Mouse (Mus musculus): ENCODE data around the gene Lrch1. TPM values are rescaled to one million over a fixed set of nuclear protein-coding genes. Genes with fewer than 3 reads are reported as not detected.

Gene Lrch1
- total RNA-seq, 2 experiments from 2014 or later = 17.8 to 18.9 TPM

- no peak for DNase-seq (ENCODE audit: extremely low spot score in 1 of 2, low spot score in 1 of 2)
Measured at GRCm38 (mm10) chr14:74924521-74924920, 23.2 kb downstream of the Lrch1 start.

- DNase-seq (ENCODE audit: extremely low spot score in 1 of 2, low spot score in 1 of 2) = no peak
Measured at GRCm38 (mm10) chr14:74924031-74924430, 23.6 kb downstream of the Lrch1 start.

- DNase-seq (ENCODE audit: extremely low spot score in 1 of 2, low spot score in 1 of 2) = no peak
Measured at GRCm38 (mm10) chr14:74922039-74922736, 25.5 kb downstream of the Lrch1 start.

GRCm38 (mm10) chr14:74921471-74921870 lies 26.2 kb downstream of the Lrch1 start:
- DNase-seq (ENCODE audit: extremely low spot score in 1 of 2, low spot score in 1 of 2) = no peak

- no peak for DNase-seq (ENCODE audit: extremely low spot score in 1 of 2, low spot score in 1 of 2)
Measured at GRCm38 (mm10) chr14:74919132-74919531, 28.5 kb downstream of the Lrch1 start.

GRCm38 (mm10) chr14:74918521-74919103 lies 29.1 kb downstream of the Lrch1 start:
- DNase-seq (ENCODE audit: extremely low spot score in 1 of 2, low spot score in 1 of 2) = no peak

GRCm38 (mm10) chr14:74917504-74918124 lies 30.1 kb downstream of the Lrch1 start:
- DNase-seq (ENCODE audit: extremely low spot score in 1 of 2, low spot score in 1 of 2) = no peak

- DNase-seq (ENCODE audit: extremely low spot score in 1 of 2, low spot score in 1 of 2) = no peak
Measured at GRCm38 (mm10) chr14:74916691-74917090, 31.0 kb downstream of the Lrch1 start.

GRCm38 (mm10) chr14:74916075-74916474 lies 31.6 kb downstream of the Lrch1 start:
- DNase-seq (ENCODE audit: extremely low spot score in 1 of 2, low spot score in 1 of 2) = no peak

- no peak for DNase-seq (ENCODE audit: extremely low spot score in 1 of 2, low spot score in 1 of 2)
Measured at GRCm38 (mm10) chr14:74915658-74916057, 32.0 kb downstream of the Lrch1 start.

- peak in 1 of 2 experiments; percentile 52 for DNase-seq (ENCODE audit: extremely low spot score in 1 of 2, low spot score in 1 of 2)
Measured at GRCm38 (mm10) chr14:74915025-74915424, 32.7 kb downstream of the Lrch1 start.

GRCm38 (mm10) chr14:74913381-74914230 lies 34.1 kb downstream of the Lrch1 start:
- no peak for DNase-seq (ENCODE audit: extremely low spot score in 1 of 2, low spot score in 1 of 2)

- no peak for DNase-seq (ENCODE audit: extremely low spot score in 1 of 2, low spot score in 1 of 2)
Measured at GRCm38 (mm10) chr14:74910363-74910762, 37.3 kb downstream of the Lrch1 start.

GRCm38 (mm10) chr14:74909021-74909420 lies 38.7 kb downstream of the Lrch1 start:
- DNase-seq (ENCODE audit: extremely low spot score in 1 of 2, low spot score in 1 of 2) = no peak

- no peak for DNase-seq (ENCODE audit: extremely low spot score in 1 of 2, low spot score in 1 of 2)
Measured at GRCm38 (mm10) chr14:74908250-74908649, 39.4 kb downstream of the Lrch1 start.

GRCm38 (mm10) chr14:74907706-74908105 lies 40.0 kb downstream of the Lrch1 start:
- DNase-seq (ENCODE audit: extremely low spot score in 1 of 2, low spot score in 1 of 2) = no peak

- no peak for DNase-seq (ENCODE audit: extremely low spot score in 1 of 2, low spot score in 1 of 2)
Measured at GRCm38 (mm10) chr14:74905990-74906389, 41.7 kb downstream of the Lrch1 start.

GRCm38 (mm10) chr14:74904442-74904841 lies 43.2 kb downstream of the Lrch1 start:
- DNase-seq (ENCODE audit: extremely low spot score in 1 of 2, low spot score in 1 of 2) = no peak

- DNase-seq (ENCODE audit: extremely low spot score in 1 of 2, low spot score in 1 of 2) = no peak
Measured at GRCm38 (mm10) chr14:74903047-74903446, 44.6 kb downstream of the Lrch1 start.

GRCm38 (mm10) chr14:74900705-74901369 lies 46.8 kb downstream of the Lrch1 start:
- DNase-seq (ENCODE audit: extremely low spot score in 1 of 2, low spot score in 1 of 2) = no peak

All from layer of hippocampus, postnatal 25 days (tissue).